Mouse (Mus musculus) ES-Bruce4 (cell line): Measurements from ENCODE around the gene Nxnl1.

Experiments
- CTCF ChIP-seq: IDR thresholded peaks from one replicate; pipeline ENCODE4 v1.8.1; 2011; ENCODE audit warnings: low read depth, low read length
- EP300 ChIP-seq: IDR thresholded peaks from 2 replicates; pipeline ENCODE4 v1.6.1; 2011; ENCODE audit warnings: low read depth, low read length; ENCODE audit not compliant: insufficient read depth

DNA sequence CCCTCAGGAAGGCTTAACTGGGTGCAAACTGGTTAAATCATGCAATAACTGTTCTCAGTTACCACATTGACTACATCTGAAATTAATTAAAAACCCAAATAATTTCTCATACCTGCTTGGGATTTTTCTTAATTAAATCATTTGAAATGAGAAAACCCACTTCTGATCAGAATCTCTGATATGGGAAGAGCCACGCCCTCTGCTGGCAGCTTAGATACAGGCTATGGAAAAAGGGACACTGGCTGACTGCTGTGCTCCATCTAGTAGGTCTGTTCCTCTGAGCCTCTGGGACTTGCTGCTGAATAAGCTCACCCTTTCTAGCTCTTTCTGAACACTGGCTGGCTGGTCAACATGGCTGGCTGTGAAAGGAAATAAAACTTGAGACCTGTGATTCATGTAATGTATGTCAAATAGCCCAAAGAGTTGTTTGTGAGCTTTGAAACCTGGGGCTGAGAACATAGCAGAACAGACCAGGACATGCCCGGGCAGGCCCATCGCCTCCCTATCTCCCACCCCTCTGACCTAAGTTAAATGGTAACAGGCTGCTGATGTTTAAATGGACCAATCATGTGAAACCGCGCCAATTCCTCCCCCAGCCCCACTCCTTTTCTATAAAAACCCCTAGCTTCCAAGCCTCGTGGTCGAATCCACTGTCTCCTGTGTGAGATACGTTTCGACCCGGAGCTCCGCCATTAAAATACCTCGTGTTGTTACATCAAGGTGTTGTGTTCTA, 35.5 kb downstream of the Nxnl1 start:
- TF ChIP-seq CTCF (peak; percentile 43), EP300 (0 out of 2 replicates have a peak, but pooled peaks have one; percentile 22)
